Mouse (Mus musculus) spleen, adult 18-20 months (tissue): ENCODE results near the gene St8sia2.

ENCODE experiments used
- DNase-seq, 2 experiments: peaks; one replicate each; pipeline ENCODE4 v3.0.0; 2022; ENCODE audit warnings: mixed read lengths in 2 of 2

The St8sia2 gene

DNA sequence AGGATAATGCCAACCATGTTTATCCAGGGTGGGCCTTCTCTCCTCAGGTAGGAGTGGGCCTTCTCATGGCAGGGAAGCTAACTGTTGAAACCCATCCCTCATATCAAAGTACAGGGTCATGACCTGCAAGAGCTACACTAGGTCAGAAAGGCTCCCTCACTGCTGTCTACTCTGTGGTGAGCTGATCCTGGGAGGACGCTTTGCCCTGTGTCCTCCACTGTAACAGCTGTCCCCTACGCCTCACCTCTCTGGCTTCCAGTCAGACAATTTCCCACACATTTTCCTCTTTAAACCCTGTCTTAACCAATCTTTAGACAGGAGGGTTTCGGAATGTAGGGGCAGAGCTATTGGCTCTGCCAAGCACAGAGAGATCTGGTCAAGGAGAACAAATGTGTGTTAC, 48.3 kb downstream of the St8sia2 start:
- DNase-seq, result no peak

DNA sequence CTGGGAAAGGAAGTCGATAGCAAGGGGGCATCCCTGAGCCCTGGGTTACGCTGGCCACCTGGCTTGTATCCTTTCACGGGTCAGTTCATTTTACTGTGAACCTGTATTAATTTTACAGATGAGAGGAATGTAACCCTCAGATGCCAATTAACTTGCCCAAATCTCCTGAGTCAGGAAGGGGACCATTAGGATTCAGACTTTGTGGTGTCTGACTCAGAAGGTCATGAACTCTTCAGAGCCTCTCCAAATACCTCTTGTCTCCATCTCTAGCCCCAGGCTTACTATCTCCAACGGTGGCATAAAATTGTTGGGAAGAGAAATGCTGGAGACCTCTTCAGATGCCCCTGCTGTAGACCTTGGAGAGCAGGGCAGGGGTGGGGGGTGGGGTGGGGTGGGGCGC, 51.1 kb downstream of the St8sia2 start:
- DNase-seq, result no peak

DNA sequence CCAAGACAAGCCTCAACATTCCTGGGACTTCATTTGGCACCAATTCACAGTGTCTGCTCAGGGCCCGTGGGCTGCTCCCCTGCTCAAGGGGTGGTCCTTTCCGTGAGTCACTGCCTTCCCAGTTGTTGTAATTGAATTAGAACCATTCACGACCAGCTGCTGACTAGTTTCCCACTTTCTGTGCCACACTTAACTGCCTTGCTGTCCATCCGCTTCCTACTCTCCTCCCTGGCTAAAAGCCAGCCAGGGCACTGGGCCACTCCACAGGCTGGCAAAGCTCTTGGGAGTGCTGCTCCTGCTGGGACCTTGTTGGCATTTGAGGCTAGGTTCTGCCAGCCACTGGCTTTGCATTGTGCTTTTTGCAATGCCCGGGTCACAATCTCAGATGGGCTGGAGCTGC, 59.0 kb downstream of the St8sia2 start:
- no peak for DNase-seq

DNA sequence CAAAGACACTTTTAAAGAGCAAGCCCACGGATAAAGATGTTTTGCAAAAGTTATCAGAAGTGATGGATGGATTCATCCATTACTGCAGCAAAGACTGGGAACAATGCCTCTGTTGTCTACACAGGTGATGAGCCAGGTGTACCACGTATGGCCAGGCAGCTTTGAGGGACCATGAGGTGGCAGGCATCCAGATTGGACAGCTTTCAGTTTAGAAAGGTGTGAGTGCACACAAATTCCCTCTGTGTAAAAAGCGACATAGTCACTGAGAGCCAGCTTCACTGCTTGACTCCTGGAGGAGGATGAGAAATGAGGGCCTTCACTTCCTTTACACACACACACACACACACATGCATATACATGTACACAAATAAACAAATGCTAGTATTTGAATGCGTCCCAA, 60.4 kb downstream of the St8sia2 start:
- DNase-seq, result no peak

DNA sequence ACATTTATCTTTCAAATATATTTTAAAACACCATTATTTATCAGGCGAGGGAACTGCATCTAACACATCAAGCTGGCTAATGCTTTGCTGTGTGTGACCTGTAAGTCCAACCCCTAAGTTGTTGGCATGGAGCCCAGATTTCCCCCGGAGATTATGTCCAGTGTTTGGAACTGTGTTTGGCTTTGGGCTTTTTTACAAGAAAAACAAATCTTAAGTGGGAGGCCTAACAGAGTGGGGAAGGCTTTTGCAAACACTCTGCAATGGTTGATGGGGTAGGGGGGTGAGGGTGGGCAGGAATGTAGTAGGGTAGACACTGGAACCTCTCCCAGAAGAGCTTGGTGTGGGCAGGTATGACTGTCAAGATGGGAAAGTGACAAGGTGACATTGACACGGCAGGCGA, 71.8 kb downstream of the St8sia2 start:
- DNase-seq, result no peak

DNA sequence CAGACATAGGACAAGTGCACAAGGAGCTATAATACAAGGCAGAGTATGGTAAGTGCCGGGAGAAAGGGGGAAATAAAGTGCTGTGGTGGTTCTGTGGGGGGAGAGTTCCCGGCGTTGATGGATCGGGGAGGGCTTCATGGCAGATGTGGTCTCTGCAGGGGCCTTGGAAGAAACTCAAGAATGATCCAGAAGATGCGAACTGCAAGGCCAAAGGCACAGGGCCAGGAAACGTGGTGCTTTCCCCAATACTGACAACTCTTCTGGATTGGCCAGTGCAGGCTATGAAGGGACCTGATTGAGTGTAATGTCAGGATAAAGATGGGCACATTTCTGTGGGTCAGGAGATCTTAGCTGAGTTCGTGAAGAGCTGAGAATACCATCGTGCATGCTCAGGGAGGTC, 74.3 kb downstream of the St8sia2 start:
- DNase-seq, result no peak

DNA sequence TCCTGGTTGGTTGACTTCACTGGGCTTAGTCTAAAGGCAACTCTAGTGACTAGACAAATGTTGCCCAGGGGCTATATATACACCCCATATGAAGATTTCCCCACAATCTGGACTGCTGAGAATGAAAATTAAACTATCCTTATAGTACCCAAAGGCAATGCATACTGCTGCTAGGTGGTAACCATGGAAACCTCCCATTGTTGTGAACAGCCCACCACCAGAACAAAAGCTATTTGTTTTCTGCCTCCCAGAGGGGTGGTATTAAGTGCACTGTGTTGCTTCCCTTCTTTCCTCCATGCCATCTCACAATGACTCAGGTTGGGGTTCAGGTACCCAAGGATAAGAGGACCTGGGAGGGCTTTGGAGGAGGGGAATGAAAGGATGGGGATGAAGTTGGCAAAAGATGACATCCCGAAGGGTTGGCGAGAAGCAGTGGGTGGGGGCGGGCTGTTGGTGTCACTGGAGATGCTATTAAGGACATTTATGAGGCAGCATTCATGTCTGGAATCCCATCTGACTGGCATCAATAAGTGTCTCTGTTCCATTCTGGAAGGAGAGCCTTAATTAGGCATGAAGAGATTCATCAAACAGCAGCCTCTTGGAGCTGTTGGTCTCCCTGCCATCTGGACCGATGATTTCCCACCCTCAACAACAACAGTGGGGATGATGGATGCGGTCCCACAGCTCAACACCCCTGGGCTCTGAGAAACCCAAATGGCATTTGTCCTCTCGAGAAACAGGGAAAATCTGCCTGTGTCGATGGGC, 75.3 kb downstream of the St8sia2 start:
- DNase-seq, result no peak

DNA sequence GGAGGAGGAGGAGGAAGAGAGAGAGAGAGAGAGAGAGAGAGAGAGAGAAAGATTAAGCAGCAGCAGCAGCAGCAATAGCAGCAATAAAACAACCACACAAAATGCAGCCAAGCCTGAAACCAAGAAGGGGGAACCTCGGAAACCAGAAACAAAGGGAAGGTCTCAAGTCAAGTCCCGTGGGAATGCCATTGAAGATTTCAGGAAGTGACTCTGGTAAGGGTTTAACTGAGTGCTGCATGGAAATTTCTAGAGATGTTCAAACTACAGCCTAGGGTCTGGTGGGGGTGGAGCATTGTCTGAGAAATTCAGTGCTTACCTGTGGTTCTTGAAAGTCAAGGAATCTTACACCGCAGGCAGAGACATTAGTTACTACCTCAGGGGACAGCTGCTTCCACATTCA, 77.4 kb downstream of the St8sia2 start:
- no peak for DNase-seq

DNA sequence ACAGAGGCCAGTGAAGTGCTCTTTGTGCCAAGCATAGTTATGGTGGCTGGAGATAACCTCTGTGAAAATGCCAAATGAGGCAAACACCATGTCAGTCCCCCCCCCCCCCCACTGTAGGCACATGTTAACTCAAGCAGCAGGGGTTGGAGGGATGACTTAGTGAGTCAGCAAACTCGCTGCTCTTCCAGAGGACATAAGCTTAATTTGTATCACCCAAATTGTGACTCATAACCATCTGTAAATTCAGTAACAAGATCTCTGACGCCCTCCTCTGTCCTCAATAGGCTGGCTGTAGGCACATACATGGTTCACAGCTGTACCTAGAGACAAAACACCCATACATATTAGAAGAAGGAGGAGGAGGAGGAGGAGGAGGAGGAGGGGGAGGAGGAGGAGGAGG, 77.8 kb downstream of the St8sia2 start:
- no peak for DNase-seq

DNA sequence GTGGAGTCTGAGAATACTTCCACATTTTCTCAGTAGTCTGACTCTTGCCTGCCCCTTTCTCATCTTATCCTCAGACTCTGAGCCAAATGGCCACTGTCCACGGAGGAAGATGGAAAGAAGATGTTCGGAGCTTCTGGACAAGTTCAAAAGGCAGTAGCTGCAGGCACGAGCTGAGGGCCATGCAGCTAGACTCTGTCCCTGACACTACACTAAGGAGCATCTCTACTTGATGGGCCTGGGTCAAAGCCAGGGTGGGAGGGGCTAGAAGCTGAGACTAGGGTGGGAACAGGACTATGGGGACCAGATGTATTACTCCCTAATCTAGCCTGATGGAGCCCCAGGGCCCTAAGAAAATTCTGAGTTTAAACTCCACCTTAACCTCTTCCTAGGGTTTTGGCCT, 80.5 kb downstream of the St8sia2 start:
- DNase-seq, result no peak

DNA sequence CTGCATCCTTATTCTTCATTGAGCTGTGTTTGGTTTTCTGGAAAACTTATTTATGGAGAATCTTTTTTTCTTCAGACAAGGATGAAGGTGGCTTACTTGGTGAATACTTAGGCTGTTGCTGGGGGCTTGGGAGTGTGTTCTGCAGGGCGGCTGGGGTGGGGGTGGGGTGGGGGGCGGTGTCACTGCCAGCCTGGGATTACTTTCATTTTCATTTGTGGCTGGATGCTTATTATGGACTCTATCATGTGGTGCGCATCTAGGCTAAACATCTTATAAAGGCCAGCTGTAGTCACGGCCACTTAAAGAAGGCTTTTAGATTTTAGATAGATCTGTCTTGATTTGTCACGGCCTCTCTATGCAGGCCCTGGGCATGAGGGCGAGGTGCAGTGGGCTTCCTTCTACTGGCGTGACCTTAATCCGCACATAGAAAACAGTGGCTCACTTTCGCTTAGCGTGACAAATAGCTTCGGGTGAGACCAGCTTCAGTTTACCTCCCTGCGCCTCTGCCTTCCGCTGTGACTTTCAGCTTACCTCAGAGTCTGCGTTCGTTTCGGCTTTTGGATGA, 92.5 kb downstream of the St8sia2 start:
- DNase-seq, result no peak

DNA sequence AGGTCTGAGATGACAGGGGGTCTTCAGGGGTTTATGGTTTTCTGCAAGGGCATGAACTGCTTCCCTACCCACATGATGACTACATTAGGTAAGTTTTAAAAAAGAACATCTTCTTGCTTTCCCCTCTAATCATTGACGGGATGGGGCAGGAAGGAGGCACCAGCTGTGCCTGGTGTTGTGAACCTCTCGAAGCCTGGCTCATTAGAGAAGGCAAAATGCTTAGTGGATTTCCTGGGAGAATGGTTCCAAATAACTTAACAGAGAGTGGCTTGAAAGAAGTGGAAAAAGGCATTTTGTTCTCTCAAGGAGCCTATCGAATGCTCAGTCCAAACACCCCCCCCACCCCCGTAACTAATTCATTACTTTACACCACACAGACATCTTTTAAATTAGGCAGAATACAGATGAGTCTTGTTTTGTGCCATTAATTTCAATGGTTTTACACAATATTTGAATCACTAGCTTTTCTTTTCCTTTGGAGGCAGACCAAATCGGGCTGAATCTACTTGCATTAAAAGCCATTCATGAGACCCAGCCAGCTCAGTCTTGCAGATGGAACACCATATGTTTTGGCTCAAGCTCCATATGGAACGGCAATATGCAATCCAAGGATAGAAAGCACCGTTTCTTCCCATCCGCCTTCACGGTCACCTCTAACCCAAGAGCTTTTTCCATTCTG, 95.7 kb downstream of the St8sia2 start:
- DNase-seq, result no peak

DNA sequence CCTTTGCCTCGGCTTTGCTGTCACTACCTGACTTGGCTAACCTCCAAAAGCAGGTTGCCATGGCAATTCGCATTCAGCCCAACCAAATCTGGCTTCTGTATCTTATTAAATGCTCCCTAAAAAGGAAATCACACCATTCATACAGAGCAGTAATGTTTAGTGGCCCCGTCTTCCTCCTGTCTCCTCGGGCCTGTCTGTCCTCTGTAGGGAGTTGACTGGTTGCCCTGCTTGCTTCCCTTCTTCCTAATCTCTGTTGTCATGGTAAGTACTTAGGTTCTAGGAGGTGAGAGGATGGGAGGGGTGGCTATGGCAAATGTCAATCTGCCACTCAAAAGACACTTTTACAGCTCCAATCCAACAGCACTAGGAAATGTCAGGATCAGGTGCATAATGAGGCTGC, 101.6 kb downstream of the St8sia2 start:
- no peak for DNase-seq

DNA sequence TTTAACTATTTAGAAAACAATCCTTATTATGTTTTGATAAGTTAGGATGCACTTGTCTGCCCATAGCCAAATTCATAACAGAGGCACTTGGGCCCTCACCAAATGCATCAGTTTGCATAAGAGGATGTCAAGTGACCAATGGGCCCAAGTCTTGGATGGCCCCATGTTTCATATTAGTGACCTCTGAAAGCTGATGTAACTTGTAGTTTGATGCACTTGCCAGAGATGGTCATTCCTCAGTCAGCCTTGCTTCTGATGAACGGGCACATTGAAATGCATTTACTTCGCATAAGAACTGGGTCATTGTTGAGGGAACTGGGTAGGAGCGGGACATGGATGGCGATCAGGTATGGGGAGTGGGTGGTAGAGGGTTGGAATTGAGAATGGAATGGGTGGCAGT, 102.6 kb downstream of the St8sia2 start:
- no peak for DNase-seq

DNA sequence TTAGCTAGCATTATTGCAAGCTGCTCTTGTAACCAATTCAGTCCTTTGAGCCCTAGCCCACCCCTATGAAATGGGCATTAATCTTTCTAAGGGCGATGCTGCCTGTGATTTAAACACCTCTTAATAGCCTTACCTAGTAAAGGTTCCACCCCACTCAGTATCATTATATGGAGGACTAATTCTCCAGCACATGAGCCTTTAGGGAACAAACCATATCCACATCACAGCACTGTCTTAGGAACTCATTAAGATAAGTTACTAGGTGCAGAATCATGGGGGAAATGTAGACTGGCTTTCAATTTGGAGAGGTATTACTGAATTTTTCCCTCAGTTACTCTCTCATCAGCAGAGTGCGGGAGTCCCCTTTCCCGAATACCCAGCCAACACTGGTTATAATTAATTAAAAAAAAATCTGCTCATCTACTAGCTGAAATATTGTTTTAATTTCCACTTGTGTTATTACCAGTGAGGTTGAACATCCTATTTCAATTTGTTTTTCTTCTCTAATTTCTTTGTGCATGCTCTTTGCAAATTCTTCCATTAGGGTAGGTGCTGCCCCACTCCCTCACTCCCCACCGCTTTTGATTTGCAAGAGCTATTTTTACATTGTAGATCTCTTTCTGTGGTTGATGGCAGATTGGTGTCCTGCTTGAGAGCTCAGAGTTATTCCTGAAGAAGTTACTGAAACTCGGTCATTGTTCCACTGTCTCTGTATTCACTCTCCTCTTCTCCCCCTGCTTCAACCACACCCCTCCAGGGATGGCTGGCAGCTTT, 103.9 kb downstream of the St8sia2 start:
- DNase-seq, result no peak

DNA sequence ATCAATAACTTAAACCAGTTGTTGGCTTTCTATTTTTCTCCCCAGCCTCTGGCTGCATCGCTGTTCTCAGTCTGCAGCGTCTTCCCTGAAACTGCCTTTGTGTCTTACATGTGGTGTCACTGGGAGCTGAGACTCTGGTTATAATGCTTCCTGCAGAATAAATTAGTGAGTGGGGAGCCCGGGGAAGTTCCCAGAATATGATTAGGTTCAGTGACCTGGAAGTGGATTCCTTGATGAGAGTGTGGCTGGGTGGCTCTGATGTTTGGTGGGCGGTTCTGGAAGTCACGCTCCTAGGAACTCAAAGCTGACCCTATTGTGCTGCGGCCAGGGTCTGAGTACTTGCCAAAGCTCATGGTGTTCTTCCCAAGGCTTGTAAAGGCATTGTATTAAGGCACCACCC, 119.0 kb downstream of the St8sia2 start:
- DNase-seq, result no peak

DNA sequence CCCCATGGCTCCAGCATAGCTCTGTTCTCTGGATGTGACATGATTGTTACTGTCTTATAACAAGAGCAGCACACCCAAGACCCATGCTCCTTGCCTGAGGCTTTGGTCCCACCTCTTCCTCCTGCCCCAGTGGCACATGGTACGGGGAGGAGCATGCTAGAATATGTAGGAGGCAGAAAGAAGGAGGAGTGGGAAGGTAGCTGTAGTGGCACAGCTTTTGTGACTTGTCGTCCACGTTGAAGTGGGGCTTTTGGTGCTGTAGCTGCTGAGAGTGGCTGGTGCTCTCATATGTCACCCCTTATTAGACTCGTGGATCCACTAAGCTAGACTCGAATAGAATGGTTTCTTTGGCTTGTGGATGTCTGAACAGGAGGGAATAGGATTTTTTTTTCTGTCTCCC, 121.7 kb downstream of the St8sia2 start:
- DNase-seq, result no peak

DNA sequence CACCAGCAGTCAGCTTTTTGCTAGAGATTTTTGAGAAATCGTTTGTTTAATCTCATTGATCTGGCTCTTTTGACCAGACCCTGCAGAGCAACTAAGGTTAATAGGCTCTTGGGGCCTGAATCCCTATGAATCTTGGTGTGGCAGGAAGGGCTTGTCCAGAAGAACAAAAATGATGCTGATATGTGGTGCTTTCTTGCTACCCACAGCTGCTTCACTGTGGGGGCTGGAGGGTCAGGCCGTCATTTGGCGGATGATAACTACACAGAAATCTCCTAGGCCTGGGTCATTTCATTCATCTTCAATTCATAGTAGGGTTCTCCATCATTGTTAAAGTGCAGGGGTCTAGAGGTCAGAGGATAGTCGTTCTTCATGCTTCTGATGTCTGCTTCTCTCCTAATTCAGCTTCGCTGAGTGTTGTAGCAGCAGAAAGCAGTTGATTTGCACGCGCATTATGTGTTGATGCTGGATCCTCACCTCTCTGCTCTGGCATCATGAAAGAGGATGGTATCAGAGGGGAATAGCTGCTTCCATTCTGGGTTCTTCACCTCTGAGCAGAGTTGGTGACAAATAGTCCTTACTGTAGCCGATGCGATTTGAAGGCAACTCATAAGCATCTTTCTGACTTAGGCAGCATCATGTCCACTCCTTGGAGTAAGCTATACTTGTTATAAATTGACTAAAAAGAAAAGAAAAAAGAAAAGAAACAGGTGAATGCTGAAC, 122.4 kb downstream of the St8sia2 start:
- no peak for DNase-seq

DNA sequence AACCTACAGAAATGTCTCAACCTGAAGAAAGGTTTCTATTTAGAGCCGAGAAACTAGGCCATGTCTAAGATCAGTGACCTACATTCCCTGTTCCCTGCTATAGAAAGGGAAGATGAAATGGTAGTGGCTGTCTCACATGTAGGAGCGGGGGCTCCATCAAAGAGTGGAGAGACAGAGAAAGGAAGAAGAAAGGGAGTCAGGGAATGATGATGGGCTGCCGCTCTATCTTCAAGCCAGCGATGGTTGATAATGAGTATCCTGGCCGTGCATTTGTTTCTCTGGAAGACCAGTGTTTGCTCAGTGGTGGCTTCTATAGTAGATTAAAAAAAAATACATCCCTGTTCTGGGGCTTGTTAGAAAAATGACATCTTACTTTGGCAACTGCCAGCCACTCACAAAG, 123.0 kb downstream of the St8sia2 start:
- no peak for DNase-seq
